Mouse (Mus musculus): ENCODE measurements at regions not wholly inside any gene's neighbourhood (a gene's known extent, or its start where the extent isn't known, plus 50 kb on each side); places are given as distances from the start of the nearest gene placed in this dataset.
"Not testable (repeated sequence)": the region's sequence is repeated elsewhere in the genome, so short reads cannot be mapped to it uniquely, and the experiment has no call there.

DNA sequence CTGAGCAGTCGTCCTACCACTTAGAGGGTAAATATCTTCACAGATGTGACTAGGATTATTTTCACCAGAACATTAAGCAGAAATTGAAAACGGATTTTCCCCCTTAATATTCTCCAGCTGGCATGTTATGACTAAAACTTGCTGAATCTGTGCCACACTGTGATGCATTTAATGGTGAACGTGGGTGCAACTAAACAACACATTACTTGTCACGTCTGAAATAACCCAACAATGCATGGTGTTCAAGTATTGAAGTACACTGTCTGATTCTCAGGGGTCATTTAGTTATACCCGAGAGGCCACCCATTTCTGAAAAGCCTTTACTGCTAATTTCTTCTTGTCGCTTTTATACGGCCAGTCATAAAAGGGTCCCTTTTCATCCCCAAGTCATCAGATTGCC is 226.5 kb downstream of the Ppp1r3a start:
- Histone ChIP-seq H3K9me3 (no peaks in the 10 kb centered on the region), H3K36me3 (no peaks in the 10 kb centered on the region), H3K4me3 (no peak overlapping the region), H3K27ac (replicated peaks) (no peak overlapping the region), H3K9ac (replicated peaks) (no peak overlapping the region), H3K4me1 (0 out of 2 replicates have a peak, but pooled peaks cover 4% of the 10 kb centered on the region), H3K27me3 (no peaks in the 10 kb centered on the region), H3K4me2 (replicated peaks) (no peak overlapping the region)
- 57% methylated on average over 7 of the region's 7 CpGs for WGBS
- ATAC-seq (ENCODE audit: low FRiP score, low read depth) = no peak

DNA sequence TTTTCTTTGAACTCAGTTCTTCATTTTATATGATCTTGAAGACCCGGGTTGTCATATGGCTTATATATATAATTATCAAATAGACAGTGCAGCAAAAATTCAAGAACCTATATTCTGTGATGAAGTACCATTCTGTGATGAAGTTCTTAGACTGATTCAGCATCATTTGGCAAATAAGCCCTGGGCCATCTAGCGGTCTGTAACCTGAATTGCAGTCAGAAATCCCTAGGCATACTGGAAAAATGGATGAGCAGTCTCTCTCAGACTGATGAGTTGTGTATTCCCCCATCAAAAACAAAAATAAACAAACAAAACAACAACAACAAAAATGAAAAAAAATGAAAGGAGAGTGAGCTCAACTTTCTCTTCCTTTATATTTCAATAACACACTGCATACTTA is 232.3 kb downstream of the Ppp1r3a start:
- Histone ChIP-seq H3K9me3 (no peaks in the 10 kb centered on the region), H3K4me1 (no peaks in the 10 kb centered on the region), H3K4me3 (no peak overlapping the region), H3K27me3 (no peaks in the 10 kb centered on the region), H3K27ac (replicated peaks) (no peak overlapping the region), H3K4me2 (replicated peaks) (no peak overlapping the region), H3K9ac (replicated peaks) (no peak overlapping the region), H3K36me3 (no peaks in the 10 kb centered on the region)
- no peak for ATAC-seq (ENCODE audit: low FRiP score, low read depth)
- WGBS = 20% methylated on average over 2 of the region's 2 CpGs

DNA sequence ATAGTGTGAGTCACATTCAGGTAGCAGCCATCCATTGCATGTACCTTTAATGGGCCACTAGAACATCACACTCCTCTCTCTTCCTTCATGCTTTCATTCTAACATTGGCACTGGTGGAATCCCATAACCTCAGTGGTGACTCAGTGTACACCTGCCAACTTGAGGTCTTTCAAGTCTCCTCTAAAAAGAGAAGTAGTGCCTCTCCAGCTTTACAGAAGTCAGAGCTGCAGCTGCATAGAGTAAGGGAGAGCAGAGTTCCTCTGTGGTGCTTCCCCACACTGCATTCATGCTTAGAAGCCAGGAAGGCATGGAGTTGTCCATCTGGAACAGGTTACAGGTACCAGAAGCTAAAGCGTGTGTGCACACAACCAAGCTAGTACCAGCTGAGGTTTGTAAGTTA is 233.8 kb downstream of the Ppp1r3a start:
- H3K4me2 ChIP-seq (replicated peaks) = no peak overlapping the region
- no peak overlapping the region for H3K4me3 ChIP-seq
- H3K27ac ChIP-seq (replicated peaks) = no peak overlapping the region
- H3K4me1 ChIP-seq = no peaks in the 10 kb centered on the region
- 83% methylated on average over 1 of the region's 1 CpGs for WGBS
- no peaks in the 10 kb centered on the region for H3K27me3 ChIP-seq
- H3K9ac ChIP-seq (replicated peaks) = no peak overlapping the region
- no peaks in the 10 kb centered on the region for H3K36me3 ChIP-seq
- ATAC-seq (ENCODE audit: low FRiP score, low read depth) = no peak
- no peaks in the 10 kb centered on the region for H3K9me3 ChIP-seq

DNA sequence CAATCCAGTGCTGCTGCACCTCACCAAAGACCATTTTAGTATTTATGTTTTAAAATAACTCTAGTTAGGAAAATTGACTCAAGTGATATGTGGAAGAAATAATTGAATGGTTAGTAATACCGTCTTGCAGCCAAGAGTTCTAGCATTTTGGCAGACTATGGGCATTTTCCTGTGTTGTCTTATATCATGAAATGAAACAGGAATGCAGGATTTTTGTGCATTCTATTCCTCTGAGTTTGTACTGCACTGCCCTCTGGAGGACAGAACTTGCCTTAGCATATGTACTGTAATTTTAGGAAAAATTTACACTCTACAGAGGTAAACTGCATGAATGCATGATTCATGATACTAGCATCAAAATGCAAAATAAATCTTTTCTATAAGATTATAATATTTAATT is 250.9 kb downstream of the Ppp1r3a start:
- H3K27me3 ChIP-seq = no peaks in the 10 kb centered on the region
- no peaks in the 10 kb centered on the region for H3K9me3 ChIP-seq

DNA sequence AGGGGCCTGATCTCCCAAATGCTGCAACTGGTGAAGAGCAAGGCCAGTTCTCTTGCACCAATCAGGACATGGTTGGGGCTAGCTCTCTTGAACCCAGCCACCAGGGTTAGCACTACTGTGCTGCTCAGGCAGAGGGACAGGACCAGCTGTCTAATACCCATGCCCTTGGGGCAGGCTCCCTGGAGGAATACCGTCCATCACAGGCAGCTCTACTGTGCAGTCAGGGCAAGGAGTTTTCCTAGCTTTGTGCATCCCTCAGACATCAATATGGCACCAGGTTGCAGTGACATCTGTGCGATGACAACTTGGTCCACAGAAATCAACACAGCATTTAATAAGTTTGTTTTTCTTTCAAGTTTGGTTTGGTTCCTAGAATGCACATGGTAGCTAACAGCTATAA is 254.4 kb downstream of the Ppp1r3a start:
- H3K27ac ChIP-seq (replicated peaks) = no peak overlapping the region
- H3K4me1 ChIP-seq = no peaks in the 10 kb centered on the region
- no peak overlapping the region for H3K4me3 ChIP-seq
- H3K9ac ChIP-seq (replicated peaks) = no peak overlapping the region
- no peak overlapping the region for H3K4me2 ChIP-seq (replicated peaks)
- H3K9me3 ChIP-seq = no peaks in the 10 kb centered on the region
- H3K27me3 ChIP-seq = no peaks in the 10 kb centered on the region
- 90% methylated on average over 2 of the region's 2 CpGs for WGBS
- no peaks in the 10 kb centered on the region for H3K36me3 ChIP-seq
- 0 out of 2 replicates have a peak, but pooled peaks have one; percentile 39 for ATAC-seq (ENCODE audit: low FRiP score, low read depth)

More for the DNA sequence above, 250.9 kb downstream of the Ppp1r3a start:
- Histone ChIP-seq H3K4me2 (replicated peaks) (no peak overlapping the region), H3K9ac (replicated peaks) (no peak overlapping the region), H3K36me3 (no peaks in the 10 kb centered on the region), H3K27ac (replicated peaks) (no peak overlapping the region), H3K4me3 (no peak overlapping the region), H3K4me1 (no peaks in the 10 kb centered on the region)
- 62% methylated on average over 1 of the region's 1 CpGs for WGBS
- peak; percentile 62; the same call in 1 of the 2 replicates for ATAC-seq (ENCODE audit: low FRiP score, low read depth)

DNA sequence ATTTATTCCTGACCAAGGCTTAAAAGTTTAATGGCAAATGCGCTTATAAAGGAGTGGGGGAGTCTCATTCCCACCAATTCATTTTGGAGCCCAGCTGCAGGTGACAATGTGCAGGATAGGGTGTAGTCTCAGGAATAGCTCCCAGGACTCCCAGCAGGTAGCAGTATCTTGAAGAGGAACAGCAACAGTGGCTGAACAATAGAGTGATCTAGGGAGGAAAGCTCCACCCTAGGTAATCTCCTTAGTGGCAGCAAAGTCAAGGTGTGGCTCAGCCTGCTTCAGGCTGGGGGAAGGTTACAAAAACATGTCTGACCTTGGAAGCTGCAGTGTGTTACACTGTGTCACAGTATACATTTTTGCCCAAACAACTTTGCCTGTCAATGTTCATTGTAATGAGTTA is 255.2 kb downstream of the Ppp1r3a start:
- ATAC-seq (ENCODE audit: low FRiP score, low read depth); H3K27ac ChIP-seq (replicated peaks); H3K9ac ChIP-seq (replicated peaks); H3K27me3 ChIP-seq; H3K4me3 ChIP-seq; H3K4me2 ChIP-seq (replicated peaks); H3K9me3 ChIP-seq; H3K4me1 ChIP-seq; H3K36me3 ChIP-seq: not testable (repeated sequence)
- 38% methylated on average over 1 of the region's 1 CpGs for WGBS

DNA sequence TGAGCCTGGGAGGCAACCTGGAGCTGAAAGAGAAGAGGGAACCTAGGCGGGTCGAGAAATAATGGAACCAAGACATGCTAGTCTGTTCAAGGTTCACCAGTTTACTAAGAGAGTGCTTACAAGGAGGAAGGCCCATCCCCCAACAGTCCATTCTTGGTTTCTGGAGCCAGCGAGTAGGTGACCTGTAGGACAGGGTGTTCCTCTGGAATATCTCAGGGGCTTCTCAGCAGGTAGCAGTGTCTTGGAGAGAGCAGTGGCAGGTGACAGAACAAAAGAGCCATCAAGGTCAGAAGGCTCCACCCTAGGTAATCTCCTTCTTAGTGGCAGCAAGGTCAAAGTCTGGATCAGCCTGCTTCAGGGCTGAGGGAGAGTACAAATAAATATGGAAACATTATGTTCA is 268.4 kb downstream of the Ppp1r3a start:
- H3K4me1 ChIP-seq; H3K9ac ChIP-seq (replicated peaks); H3K36me3 ChIP-seq; H3K4me3 ChIP-seq; H3K27me3 ChIP-seq; H3K4me2 ChIP-seq (replicated peaks); H3K27ac ChIP-seq (replicated peaks); H3K9me3 ChIP-seq; ATAC-seq (ENCODE audit: low FRiP score, low read depth): not testable (repeated sequence)
- WGBS = 46% methylated on average over 3 of the region's 3 CpGs

DNA sequence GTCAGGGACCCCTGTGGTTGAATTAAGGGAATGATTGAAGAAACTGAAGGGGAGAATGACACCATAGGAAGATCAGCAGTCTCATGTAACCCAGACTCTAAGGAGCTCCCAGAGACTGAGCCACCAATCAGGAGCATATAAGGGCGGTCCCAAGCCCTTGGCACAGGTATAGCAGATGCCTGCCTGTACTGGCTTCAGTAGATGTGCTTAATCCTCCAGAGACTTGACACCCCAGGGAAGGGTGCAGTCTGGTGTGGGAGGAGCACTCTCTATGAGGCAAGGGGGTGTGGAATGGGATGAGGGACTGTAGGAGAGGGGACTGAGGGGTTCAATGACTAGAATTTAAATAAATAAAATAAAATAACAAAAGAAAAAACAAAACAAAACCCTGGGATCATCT is 298.7 kb downstream of the Ppp1r3a start:
- no peak overlapping the region for H3K27ac ChIP-seq (replicated peaks)
- 73% methylated on average over 1 of the region's 1 CpGs for WGBS
- H3K9ac ChIP-seq (replicated peaks) = no peak overlapping the region
- no peaks in the 10 kb centered on the region for H3K36me3 ChIP-seq
- H3K4me2 ChIP-seq (replicated peaks) = no peak overlapping the region
- H3K27me3 ChIP-seq = no peaks in the 10 kb centered on the region
- peak; percentile 62; the same call in 1 of the 2 replicates for ATAC-seq (ENCODE audit: low FRiP score, low read depth)
- H3K4me3 ChIP-seq = no peak overlapping the region
- no peaks in the 10 kb centered on the region for H3K4me1 ChIP-seq
- H3K9me3 ChIP-seq = no peaks in the 10 kb centered on the region

DNA sequence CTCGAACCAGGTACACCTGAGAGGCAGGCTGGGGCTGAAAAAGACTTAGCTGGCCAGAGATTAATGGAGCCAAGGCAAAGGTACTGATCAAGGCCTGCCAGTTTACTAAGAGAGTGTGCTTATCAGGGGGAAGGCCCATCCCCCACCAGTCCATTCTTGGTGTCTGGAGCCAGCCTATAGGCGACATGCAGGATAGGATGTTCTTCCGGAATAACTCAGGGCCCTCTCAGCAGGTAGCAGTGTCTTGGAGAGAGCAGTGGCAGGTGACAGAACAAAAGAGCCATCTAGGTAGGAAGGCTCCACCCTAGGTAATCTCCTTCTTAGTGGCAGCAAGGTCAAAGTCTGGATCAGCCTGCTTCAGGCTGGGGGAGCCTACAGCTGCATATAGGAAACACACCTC is 301.8 kb downstream of the Ppp1r3a start:
- H3K27ac ChIP-seq (replicated peaks); H3K9ac ChIP-seq (replicated peaks); H3K4me2 ChIP-seq (replicated peaks); ATAC-seq (ENCODE audit: low FRiP score, low read depth); H3K4me1 ChIP-seq; H3K4me3 ChIP-seq; H3K36me3 ChIP-seq; H3K9me3 ChIP-seq; H3K27me3 ChIP-seq: not testable (repeated sequence)
- WGBS = 84% methylated on average over 3 of the region's 3 CpGs

DNA sequence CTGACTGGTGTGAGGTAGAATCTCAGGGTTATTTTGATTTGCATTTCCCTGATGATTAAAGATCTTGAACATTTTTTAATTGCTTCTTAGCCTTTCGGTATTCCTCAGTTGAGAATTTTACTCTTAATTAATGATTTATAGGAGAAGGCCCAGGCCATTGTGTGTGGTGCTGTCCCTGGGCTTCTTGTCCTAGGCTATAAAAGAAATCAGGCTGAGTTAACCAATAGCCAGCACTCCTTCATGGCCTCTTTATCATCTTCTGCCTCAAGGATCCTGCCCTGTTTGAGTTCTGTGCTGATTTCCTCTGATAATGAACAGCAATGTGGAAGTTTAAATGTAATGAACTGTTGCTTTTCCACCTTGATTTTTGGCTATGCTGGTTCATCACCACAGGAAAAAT is 323.3 kb downstream of the Ppp1r3a start:
- Histone ChIP-seq H3K4me1 (no peaks in the 10 kb centered on the region), H3K9ac (replicated peaks) (no peak overlapping the region), H3K4me3 (no peak overlapping the region), H3K27ac (replicated peaks) (no peak overlapping the region), H3K4me2 (replicated peaks) (no peak overlapping the region), H3K27me3 (no peaks in the 10 kb centered on the region), H3K9me3 (no peaks in the 10 kb centered on the region), H3K36me3 (no peaks in the 10 kb centered on the region)
- no peak for ATAC-seq (ENCODE audit: low FRiP score, low read depth)
- 94% methylated on average over 1 of the region's 1 CpGs for WGBS

DNA sequence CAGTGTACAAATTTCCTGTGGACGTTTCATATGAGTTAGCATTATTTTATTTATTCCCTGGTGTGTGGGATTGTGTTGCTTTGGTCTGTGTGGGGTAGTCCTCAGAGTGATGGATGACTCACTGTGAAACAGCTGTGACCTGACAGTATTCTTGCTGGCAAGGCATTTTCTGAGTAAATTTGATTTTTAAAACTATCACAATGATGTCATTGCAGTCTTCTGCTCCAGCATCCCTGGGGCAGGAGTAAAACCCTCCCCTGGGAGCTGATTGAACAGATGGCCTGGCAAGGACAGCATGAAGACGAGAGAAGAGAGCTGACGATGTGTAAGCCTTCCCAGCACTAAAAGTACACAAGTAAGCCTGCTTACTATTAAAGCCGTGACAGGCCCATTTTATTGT is 345.3 kb downstream of the Ppp1r3a start:
- Histone ChIP-seq H3K4me1 (no peaks in the 10 kb centered on the region), H3K4me3 (no peak overlapping the region), H3K9me3 (no peaks in the 10 kb centered on the region), H3K27me3 (no peaks in the 10 kb centered on the region), H3K9ac (replicated peaks) (no peak overlapping the region), H3K27ac (replicated peaks) (no peak overlapping the region), H3K4me2 (replicated peaks) (no peak overlapping the region), H3K36me3 (no peaks in the 10 kb centered on the region)
- 41% methylated on average over 4 of the region's 4 CpGs for WGBS
- ATAC-seq (ENCODE audit: low FRiP score, low read depth) = peak; percentile 59; the same call in 1 of the 2 replicates

DNA sequence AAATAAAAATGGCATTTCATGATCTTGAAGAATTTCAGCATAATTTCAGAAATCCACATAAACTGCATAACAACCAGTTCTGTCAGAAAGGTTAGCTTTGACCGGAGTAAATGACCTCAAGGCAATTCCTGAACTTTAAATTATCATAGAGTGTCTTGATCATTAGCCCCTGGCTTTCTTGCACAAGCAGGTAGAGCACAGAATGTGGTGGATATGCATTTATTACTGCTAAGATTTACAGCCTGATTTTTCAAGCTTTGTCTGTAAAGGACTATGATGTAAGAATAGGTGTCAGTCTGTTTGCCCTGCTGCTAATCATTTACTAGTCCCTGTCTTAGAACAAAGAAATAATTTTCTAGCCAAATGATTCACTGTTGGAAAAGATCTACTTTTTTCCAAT is 347.3 kb downstream of the Ppp1r3a start:
- no peaks in the 10 kb centered on the region for H3K27me3 ChIP-seq
- 79% methylated on average over 1 of the region's 1 CpGs for WGBS
- no peak overlapping the region for H3K9ac ChIP-seq (replicated peaks)

DNA sequence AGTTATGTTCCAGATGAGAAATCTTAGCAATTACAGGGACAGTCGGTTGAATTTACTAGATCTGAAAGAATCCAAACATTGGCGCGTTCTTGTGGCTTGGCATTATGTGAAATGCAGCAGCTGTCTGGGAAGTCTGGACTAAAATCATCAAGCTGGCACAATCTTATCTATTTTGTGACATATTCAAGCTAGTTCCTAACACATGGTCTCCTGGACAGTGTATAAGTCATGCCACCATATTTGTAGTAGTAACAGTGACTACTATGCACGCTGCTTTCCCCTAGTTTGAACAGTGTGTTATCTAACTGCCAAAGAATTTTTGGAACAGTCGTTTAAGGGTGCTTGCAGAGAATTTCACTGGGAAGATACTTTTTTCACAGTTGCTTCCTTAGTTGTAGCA is 396.8 kb downstream of the Ppp1r3a start:
- ATAC-seq (ENCODE audit: low FRiP score, low read depth) = no peak
- H3K9me3 ChIP-seq = no peaks in the 10 kb centered on the region
- no peak overlapping the region for H3K4me3 ChIP-seq
- no peak overlapping the region for H3K27ac ChIP-seq (replicated peaks)
- WGBS = 90% methylated on average over 5 of the region's 5 CpGs
- H3K4me2 ChIP-seq (replicated peaks) = no peak overlapping the region
- no peak overlapping the region for H3K9ac ChIP-seq (replicated peaks)
- H3K36me3 ChIP-seq = no peaks in the 10 kb centered on the region
- no peaks in the 10 kb centered on the region for H3K4me1 ChIP-seq
- no peaks in the 10 kb centered on the region for H3K27me3 ChIP-seq

More for the DNA sequence above, 347.3 kb downstream of the Ppp1r3a start:
- no peaks in the 10 kb centered on the region for H3K36me3 ChIP-seq
- no peak overlapping the region for H3K4me2 ChIP-seq (replicated peaks)
- no peak overlapping the region for H3K4me3 ChIP-seq
- no peak overlapping the region for H3K27ac ChIP-seq (replicated peaks)
- no peaks in the 10 kb centered on the region for H3K4me1 ChIP-seq
- H3K9me3 ChIP-seq = no peaks in the 10 kb centered on the region
- no peak for ATAC-seq (ENCODE audit: low FRiP score, low read depth)
